Mouse (Mus musculus): ENCODE results near the gene Neurod6. TPM values are rescaled to one million over a fixed set of nuclear protein-coding genes. Genes with fewer than 3 reads are reported as not detected.
"Not testable (repeated sequence)": the region's sequence is repeated elsewhere in the genome, so short reads cannot be mapped to it uniquely, and the experiment has no call there.

Neurod6 gene
- total RNA-seq (2021) = under 1 TPM in 1 of 2 experiments, not detected in 1; 0.42 TPM
- long read RNA-seq, experiment 1 = 0 reads
- long read RNA-seq, experiment 2 = 0 reads

GRCm38 (mm10) chr6:55680974-55681373, at the start of gene Neurod6:
TSS of gene Neurod6 (minus strand) at chr6:55681263.
- no peak for DNase-seq (ENCODE audit: low spot score in 2 of 2)

GRCm38 (mm10) chr6:55717209-55717608, 36.1 kb upstream of the Neurod6 start:
- DNase-seq (ENCODE audit: low spot score in 2 of 2) = peak; percentile 23 to 34

DNA sequence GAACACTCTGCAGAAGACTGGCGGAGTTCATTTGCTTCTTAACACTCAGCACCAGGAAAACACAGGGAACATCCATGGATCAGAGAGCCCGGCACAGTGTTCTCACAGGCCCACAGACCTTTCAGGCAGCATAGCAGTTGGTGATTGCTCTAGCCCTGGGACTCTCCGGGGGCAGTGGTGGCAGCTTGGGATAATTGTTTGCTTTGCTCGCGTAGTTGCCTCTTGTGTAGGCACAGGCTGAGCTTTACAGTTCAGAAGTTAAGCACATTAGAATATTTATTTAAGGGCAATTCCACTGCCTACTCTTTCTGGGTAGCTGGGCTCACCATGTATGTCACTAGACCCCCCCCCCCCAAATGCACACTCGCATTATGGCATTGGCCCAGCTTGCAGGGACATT, 34.4 kb upstream of the Neurod6 start:
- no peak for DNase-seq (ENCODE audit: low spot score in 2 of 2)

DNA sequence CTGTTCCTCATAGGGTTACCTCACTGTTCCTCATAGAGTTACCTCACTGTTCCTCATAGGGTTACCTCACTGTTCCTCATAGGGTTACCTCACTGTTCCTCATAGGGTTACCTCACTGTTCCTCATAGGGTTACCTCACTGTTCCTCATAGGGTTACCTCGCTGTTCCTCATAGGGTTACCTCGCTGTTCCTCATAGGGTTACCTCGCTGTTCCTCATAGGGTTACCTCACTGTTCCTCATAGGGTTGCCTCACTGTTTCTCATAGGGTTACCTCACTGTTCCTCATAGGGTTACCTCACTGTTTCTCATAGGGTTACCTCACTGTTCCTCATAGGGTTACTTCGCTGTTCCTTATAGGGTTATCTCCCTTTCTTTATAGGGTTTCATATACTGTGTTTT, 29.9 kb upstream of the Neurod6 start:
- not testable (repeated sequence) for DNase-seq (ENCODE audit: low spot score in 2 of 2)

DNA sequence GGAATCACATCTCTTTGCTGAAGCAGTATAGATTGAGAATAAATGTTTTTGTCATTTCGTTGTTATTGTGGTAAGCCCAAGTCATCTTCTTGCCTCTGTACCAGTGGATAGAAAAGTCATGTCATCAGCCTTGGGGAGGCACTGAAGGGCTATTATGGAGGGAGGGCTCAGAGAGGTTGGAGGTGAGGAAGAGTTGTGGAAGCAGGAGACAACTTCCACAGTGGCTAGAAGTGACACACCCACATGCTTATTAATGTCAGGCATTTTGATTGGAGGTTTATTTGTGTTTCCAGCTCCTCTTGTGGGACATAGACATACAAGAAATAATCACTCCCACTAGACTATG, 23.7 kb upstream of the Neurod6 start:
- no peak for DNase-seq (ENCODE audit: low spot score in 2 of 2)

DNA sequence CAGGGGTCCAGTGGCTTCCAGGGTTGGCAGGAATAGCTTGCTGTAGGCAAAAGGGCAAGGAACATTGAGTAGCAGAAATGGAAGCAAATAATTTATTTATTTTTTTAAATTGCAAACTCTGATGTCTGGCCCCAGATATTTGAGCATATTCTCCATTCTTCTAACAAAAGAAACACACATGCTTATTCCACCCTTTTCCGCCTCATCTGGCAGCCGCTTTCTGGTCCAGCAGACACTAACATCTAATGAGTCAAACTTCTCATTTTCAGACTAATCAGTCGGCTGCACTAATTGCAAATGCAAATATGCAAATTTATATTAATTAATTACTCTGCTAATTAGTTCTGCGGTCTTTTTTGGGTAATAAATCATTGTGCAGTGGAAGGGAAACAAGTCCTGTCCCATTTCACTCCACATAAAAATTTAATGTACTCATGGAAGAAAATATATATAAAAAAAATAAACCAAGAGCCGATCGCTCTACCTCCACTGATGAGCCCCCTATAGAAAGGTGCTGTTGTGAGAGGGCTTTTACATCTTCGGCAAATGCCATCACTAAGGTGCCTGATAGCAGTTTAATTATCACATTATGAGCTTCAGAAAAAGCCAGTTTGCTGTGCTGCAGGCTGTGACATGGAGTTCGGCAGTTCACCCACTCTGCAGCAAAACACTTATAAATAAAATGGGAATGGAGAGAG, 23.1 kb upstream of the Neurod6 start:
- DNase-seq (ENCODE audit: low spot score in 2 of 2) = no peak

DNA sequence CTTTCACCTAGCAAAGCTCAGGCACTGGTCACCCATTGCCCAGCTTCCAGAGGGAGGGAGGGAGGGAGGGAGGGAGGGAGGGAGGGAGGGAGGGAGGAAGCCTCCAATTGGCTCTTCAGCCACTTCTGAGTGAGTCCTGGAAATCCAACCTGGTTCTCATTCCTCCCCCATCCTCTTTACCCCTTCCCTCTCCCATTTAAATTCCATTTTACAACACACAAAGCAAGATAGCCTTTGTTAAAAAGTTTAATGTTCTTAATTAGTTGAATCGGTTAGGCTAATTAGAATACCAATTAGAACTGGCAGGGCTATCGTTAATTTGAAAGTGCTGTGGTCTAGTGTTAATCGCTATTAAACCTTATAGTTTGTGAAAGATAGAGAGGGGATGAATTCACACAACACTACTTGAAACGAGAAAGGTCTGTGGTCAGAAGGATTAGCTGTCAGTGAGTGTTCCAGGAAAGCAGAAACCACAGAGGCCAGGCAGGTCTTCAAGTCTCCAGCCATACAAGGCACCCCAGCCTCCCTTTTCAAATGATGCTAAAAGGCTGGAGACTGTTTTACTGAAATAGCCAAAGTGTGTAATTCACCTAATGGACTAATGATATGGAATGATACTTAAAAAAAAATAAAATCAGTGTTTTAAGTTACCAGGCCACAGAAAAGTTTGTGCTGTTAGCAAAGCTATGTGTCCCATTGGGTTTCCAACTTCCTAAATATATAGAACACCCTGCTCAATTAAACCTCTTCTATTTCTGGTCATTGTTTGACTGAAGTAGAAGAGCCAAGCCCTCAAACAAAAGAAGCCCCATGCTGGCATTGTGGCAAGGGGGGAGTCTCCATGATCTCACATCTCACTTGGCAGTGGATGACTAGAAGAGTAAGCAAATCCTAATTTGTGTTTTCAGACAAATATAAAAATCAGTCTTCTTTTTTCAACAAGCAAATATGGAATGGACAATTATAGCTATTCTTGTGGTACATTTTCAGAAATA, 19.6 kb upstream of the Neurod6 start:
- no peak for DNase-seq (ENCODE audit: low spot score in 2 of 2)

DNA sequence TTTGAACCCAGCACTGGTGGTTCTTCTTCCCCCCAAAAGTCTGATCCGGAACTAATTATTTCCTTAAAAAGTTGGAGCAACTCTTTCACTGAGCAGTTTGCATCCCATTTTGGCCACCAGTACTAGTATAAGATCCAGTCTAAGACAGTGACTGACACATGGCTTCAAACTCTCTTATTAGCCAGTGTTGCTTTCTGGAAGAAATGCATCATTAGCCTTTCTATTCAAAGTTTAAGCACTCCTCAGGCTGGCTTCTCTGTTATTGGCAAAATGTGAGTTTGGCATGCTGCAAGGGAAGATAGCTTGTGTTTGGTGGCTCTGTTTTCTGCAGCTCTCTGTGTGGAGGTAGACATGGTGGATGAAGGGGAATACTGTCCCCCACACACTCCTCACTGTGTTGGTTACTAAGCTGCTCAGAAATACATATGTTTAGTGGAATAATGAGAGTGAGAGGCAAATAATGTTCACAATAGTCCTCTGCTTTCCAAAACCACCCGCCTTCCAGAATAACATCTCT, 9.0 kb upstream of the Neurod6 start:
- no peak for DNase-seq (ENCODE audit: low spot score in 2 of 2)

DNA sequence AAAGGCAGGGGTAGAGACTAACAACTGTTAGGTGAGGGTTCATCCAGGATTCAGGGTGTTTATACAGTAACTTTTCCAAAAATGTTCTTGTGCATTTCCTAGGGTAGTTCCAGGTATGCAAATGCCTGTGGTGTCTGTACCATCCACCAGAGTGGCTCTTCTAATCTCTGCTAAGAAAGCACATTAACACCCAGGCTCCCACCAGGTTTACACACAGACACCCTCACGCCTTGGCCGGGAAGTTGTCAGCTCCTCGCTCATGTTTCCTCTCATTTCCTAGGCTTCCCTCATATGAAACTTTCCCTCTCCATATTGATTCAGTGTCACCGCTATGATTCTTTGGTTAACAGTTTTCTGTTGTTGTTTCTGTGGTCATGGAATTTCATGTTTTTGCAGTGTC, 2.4 kb upstream of the Neurod6 start:
- DNase-seq (ENCODE audit: low spot score in 2 of 2) = no peak

DNA sequence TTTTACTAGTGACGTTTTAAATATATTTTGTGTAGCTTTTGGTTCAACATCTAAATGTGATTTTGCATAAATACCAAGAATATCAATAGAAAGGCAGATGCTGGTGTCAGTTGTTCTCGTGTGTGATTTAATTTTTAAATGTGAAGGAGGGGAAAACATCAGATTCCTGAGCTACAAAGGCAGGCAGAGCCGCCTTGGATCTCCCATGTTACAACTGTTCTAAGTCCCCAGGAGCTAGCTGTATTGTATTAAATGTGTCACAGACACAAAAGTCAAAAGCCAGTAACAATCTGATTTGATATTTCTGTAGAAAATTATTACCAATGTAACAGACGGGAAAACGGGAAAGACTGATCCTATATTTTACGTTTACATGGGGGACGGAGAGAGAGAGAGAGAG, 1.8 kb upstream of the Neurod6 start:
- no peak for DNase-seq (ENCODE audit: low spot score in 2 of 2)

- no peak for DNase-seq (ENCODE audit: low spot score in 2 of 2)
Observed at GRCm38 (mm10) chr6:55678571-55679185, 2.4 kb downstream of the Neurod6 start.

DNA sequence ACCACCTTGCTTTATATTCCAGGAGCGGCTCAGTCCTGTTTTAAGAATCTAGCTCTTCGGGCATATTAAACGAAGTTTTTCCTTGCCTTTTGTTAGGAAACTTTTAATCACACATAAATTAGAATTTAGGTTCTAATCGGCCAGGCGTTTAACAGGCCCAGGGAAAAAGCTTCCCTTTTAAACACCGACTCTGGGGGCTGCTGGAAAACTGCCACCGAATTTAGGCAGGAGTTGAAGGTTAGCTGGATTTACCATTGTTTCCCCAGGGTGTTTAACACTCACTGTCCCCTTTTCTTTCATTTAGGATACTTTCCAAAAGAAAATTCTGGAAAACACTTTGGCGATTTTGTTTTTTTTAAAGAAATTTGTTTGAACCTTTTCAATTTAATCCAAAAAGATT, 3.7 kb downstream of the Neurod6 start:
- no peak for DNase-seq (ENCODE audit: low spot score in 2 of 2)

GRCm38 (mm10) chr6:55676663-55677311, 4.3 kb downstream of the Neurod6 start:
- DNase-seq (ENCODE audit: low spot score in 2 of 2) = no peak

GRCm38 (mm10) chr6:55676141-55676662, 4.9 kb downstream of the Neurod6 start:
- DNase-seq (ENCODE audit: low spot score in 2 of 2) = no peak

GRCm38 (mm10) chr6:55667801-55668200, 13.3 kb downstream of the Neurod6 start:
- DNase-seq (ENCODE audit: low spot score in 2 of 2) = no peak

GRCm38 (mm10) chr6:55661126-55661915, 19.7 kb downstream of the Neurod6 start:
- no peak for DNase-seq (ENCODE audit: low spot score in 2 of 2)

- DNase-seq (ENCODE audit: low spot score in 2 of 2) = no peak
Observed at GRCm38 (mm10) chr6:55649996-55650395, 31.1 kb downstream of the Neurod6 start.

DNA sequence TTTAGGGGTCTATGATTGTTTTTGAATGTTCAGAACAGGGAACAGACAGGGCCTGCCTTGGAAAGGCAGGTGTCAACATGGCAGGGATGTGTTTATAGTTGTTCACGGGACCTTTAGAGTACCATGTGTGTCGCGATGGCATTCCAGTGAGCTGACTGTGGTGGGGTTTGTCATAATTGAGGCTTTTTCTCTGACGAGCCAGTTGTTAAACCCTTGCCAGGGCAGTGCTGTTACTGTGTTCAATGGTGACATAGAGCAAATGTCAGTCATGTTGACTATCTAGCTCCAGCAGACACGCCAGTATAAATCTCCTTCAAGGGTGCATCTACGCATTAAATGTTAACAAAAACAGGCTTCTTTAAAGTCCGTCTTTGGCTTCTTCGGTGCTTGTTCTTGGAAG, 31.5 kb downstream of the Neurod6 start:
- no peak for DNase-seq (ENCODE audit: low spot score in 2 of 2)

DNA sequence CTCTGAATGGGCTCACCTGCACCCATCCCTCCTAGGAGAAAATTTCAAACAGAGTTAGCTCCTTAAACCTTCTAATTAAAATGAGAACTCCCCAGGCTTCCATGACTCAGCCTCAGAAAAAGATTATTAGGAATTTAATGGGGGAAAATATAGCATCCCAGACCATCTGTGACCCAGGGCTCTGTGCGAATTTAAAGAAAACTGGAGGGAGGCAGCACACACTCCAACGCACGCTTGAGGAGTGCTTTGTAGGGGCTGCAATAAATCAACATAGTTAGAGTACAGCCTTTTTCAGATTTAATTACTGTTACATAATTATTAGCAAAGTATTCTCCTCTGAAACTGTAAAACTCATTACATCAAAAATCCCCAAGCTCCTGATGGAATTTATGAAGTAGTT, 32.2 kb downstream of the Neurod6 start:
- DNase-seq (ENCODE audit: low spot score in 2 of 2) = no peak

DNA sequence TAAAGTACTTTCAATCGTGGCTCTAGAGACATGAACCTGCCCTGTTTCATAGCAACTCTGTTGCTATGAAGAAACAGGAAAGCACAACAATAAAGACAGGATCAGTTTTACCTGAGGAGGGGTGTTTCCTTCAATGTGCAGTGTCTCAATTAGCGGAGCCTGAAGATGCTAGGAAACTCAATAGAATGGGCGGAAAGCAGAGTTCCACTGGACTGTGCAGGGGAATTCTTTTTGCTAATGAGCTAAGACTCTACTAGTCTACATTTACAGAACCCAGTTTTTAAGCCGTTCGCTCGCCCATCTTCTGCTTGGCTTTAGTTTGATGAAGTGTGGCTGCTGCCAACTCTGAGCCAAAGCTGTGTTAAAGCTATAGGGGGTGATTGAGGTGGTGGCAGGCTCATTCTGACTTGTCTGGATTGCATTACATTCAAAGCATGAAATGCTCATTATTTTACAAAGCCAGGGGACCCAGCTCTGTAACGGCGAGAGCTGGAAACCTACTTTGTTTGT, 33.2 kb downstream of the Neurod6 start:
- DNase-seq (ENCODE audit: low spot score in 2 of 2) = no peak

All from adrenal gland, postnatal 4 days (tissue).